Mouse (Mus musculus) embryonic fibroblast, embryonic 13.5 days (primary cell): ENCODE results near the gene Wdr44. TPM values are rescaled to one million over a fixed set of nuclear protein-coding genes. Genes with fewer than 3 reads are reported as not detected.
A peak's percentile ranks its signal among the peaks of the same experiment; 100 is the strongest.

Experiments
- H3K27ac ChIP-seq: 2 replicates; pipeline ENCODE4 v1.5.1; 2012; ENCODE audit warnings: low read length, control low read depth, inconsistent platforms; ENCODE audit not compliant: insufficient read depth
- H3K4me1 ChIP-seq: 2 replicates; pipeline ENCODE4 v1.6.1; 2011; ENCODE audit warnings: low read length; ENCODE audit not compliant: control insufficient read depth, insufficient read depth
- H3K4me3 ChIP-seq: 2 replicates; pipeline ENCODE4 v1.5.1; 2011; ENCODE audit warnings: mild to moderate bottlenecking, control low read depth, low read length; ENCODE audit not compliant: insufficient read depth
- CTCF ChIP-seq: IDR thresholded peaks from 2 replicates; pipeline ENCODE4 v1.5.1; 2011; ENCODE audit warnings: mild to moderate bottlenecking, control low read depth, low read length, moderate library complexity, borderline replicate concordance; ENCODE audit not compliant: insufficient read depth
- POLR2A ChIP-seq: IDR thresholded peaks from 2 replicates; pipeline ENCODE4 v1.6.1; 2011; ENCODE audit warnings: low read depth, mild to moderate bottlenecking, control low read depth, low read length, moderate library complexity
- polyA plus RNA-seq: library from polyadenylated mRNA; stranded (reverse); fragments of >200 nt; gene quantifications from 2 replicates; pipeline ENCODE4 v1.2.4, GENCODE M21; 2011; ENCODE audit warnings: low read depth; ENCODE audit not compliant: missing spikeins, insufficient read length

The Wdr44 gene
- 10.9 and 12.5 TPM in 2 replicates for polyA plus RNA-seq

GRCm38 (mm10) chrX:23692722-23693442 lies at the start of gene Wdr44:
Gene Wdr44 (plus strand): TSS chrX:23693051.
- H3K4me3 ChIP-seq = peak within 1 kb of the TSS; percentile 66
- TF ChIP-seq CTCF (no peak), POLR2A (peak; percentile 67)
- H3K27ac ChIP-seq = peak within 1 kb of the TSS; percentile 85
- H3K4me1 ChIP-seq = no peaks in the 10 kb centered on the region

GRCm38 (mm10) chrX:23648371-23648770 lies 44.5 kb upstream of the Wdr44 start:
- TF ChIP-seq CTCF (no peak), POLR2A (no peak)
- no peak overlapping the region for H3K27ac ChIP-seq
- H3K4me1 ChIP-seq = no peaks in the 10 kb centered on the region
- H3K4me3 ChIP-seq = no peak overlapping the region

GRCm38 (mm10) chrX:23662216-23662615 lies 30.6 kb upstream of the Wdr44 start:
- TF ChIP-seq CTCF = no peak
- TF ChIP-seq POLR2A = no peak
- H3K4me3 ChIP-seq = no peak overlapping the region
- H3K27ac ChIP-seq = no peak overlapping the region
- no peaks in the 10 kb centered on the region for H3K4me1 ChIP-seq

GRCm38 (mm10) chrX:23673193-23673592 lies 19.7 kb upstream of the Wdr44 start:
- TF ChIP-seq POLR2A (no peak), CTCF (no peak)
- H3K4me1 ChIP-seq = no peaks in the 10 kb centered on the region
- H3K4me3 ChIP-seq = no peak overlapping the region
- H3K27ac ChIP-seq = no peak overlapping the region

GRCm38 (mm10) chrX:23675450-23675849 lies 17.4 kb upstream of the Wdr44 start:
- Histone ChIP-seq H3K27ac (no peak overlapping the region), H3K4me1 (no peaks in the 10 kb centered on the region), H3K4me3 (no peak overlapping the region)
- TF ChIP-seq CTCF (no peak), POLR2A (no peak)

- TF ChIP-seq POLR2A (no peak), CTCF (no peak)
- H3K4me3 ChIP-seq = no peak overlapping the region
- no peak overlapping the region for H3K27ac ChIP-seq
- H3K4me1 ChIP-seq = no peaks in the 10 kb centered on the region
These were observed 16.3 kb upstream of the Wdr44 start for GRCm38 (mm10) chrX:23676583-23676982.

GRCm38 (mm10) chrX:23677511-23677910 lies 15.3 kb upstream of the Wdr44 start:
- TF ChIP-seq POLR2A (no peak), CTCF (no peak)
- H3K4me3 ChIP-seq = no peak overlapping the region
- no peaks in the 10 kb centered on the region for H3K4me1 ChIP-seq

GRCm38 (mm10) chrX:23692336-23692721 lies 522 bp upstream of the Wdr44 start:
- TF ChIP-seq CTCF (no peak), POLR2A (no peak)
- H3K4me3 ChIP-seq = peak overlapping the region; percentile 27; the same call in 1 of the 2 replicates
- H3K4me1 ChIP-seq = no peaks in the 10 kb centered on the region

More at GRCm38 (mm10) chrX:23677511-23677910, 15.3 kb upstream of the Wdr44 start:
- H3K27ac ChIP-seq = no peak overlapping the region

GRCm38 (mm10) chrX:23693443-23694400 lies 871 bp downstream of the Wdr44 start:
- peak overlapping the region; percentile 66 for H3K4me3 ChIP-seq
- H3K27ac ChIP-seq = peak overlapping the region; percentile 85
- H3K4me1 ChIP-seq = no peaks in the 10 kb centered on the region
- TF ChIP-seq POLR2A (no peak), CTCF (no peak)

More at GRCm38 (mm10) chrX:23692336-23692721, 522 bp upstream of the Wdr44 start:
- peak overlapping the region; percentile 68 for H3K27ac ChIP-seq
